Mouse (Mus musculus) cerebellum, adult 2 months (tissue): ENCODE data around the gene Nudt14. TPM values are rescaled to one million over a fixed set of nuclear protein-coding genes. Genes with fewer than 3 reads are reported as not detected.

Experiments used
- DNase-seq, 2 experiments: peaks; one replicate each; pipeline ENCODE4 v3.0.0; 2021
- H3K27ac ChIP-seq: fragments of 200-500 bp; 2 replicates; pipeline ENCODE4 v1.5.1; 2012; ENCODE audit warnings: low read length, control low read depth, inconsistent platforms; ENCODE audit not compliant: insufficient read depth
- H3K27me3 ChIP-seq: fragments of 200-500 bp; 2 replicates; pipeline ENCODE4 v1.6.1; 2012; ENCODE audit warnings: inconsistent platforms, mild to moderate bottlenecking, low read length, moderate library complexity; ENCODE audit not compliant: control insufficient read depth, insufficient read depth
- H3K4me1 ChIP-seq: fragments of 200-500 bp; 2 replicates; pipeline ENCODE4 v1.6.1; 2011; ENCODE audit warnings: low read length; ENCODE audit not compliant: control insufficient read depth, insufficient read depth
- H3K4me3 ChIP-seq: fragments of 200-500 bp; replicated peaks from 2 replicates; pipeline ENCODE3; 2011; ENCODE audit warnings: mild to moderate bottlenecking, low read depth, low read length, control low read depth; ENCODE audit not compliant: insufficient read depth
- CTCF ChIP-seq: fragments of 200-500 bp; IDR thresholded peaks from 2 replicates; pipeline ENCODE4 v1.5.1; 2011; ENCODE audit warnings: low read depth, mild to moderate bottlenecking, control low read depth, low read length, moderate library complexity, borderline replicate concordance; ENCODE audit not compliant: insufficient read depth
- POLR2A ChIP-seq: fragments of 200-500 bp; IDR thresholded peaks from 2 replicates; pipeline ENCODE4 v1.6.1; 2011; ENCODE audit warnings: low read length, control low read depth, borderline replicate concordance; ENCODE audit not compliant: insufficient read depth
- whole genome bisulfite sequencing: fragments of 180-500 bp; shearing (Covaris S2); methylation state at CpG from one replicate; pipeline ENCODE4 v1.1.7; 2018; 5-methylcytosine and 5-hydroxymethylcytosine counted together
- polyA plus RNA-seq: library from polyadenylated mRNA; depleted of rRNA; stranded (reverse); fragments of >200 nt; gene quantifications from 2 replicates; pipeline ENCODE4 v1.2.3, GENCODE M21; 2012; rRNA removed

The Nudt14 gene
- polyA plus RNA-seq, 1 experiment, result 23.8 TPM

- TF ChIP-seq CTCF (no peak), POLR2A (no peak)
- WGBS, result 56% methylated on average over 8 of the region's 8 CpGs
- Histone ChIP-seq H3K4me3 (no peak overlapping the region), H3K27ac (no peak overlapping the region), H3K27me3 (no peaks in the 10 kb centered on the region), H3K4me1 (no peaks in the 10 kb centered on the region)
- no peak for DNase-seq
Measured at GRCm38 (mm10) chr12:112903941-112904340, 38.0 kb downstream of the Nudt14 start.

- H3K27ac ChIP-seq, result no peak overlapping the region
- no peak for DNase-seq
- no peaks in the 10 kb centered on the region for H3K4me1 ChIP-seq
- H3K4me3 ChIP-seq, result no peak overlapping the region
- no peaks in the 10 kb centered on the region; the same call in 1 of the 2 replicates for H3K27me3 ChIP-seq
- TF ChIP-seq CTCF, result no peak
- no peak for TF ChIP-seq POLR2A
- WGBS, result 91% methylated on average over 9 of the region's 9 CpGs
Measured at GRCm38 (mm10) chr12:112900641-112901040, 41.3 kb downstream of the Nudt14 start.

- H3K27ac ChIP-seq, result no peak overlapping the region
Measured at GRCm38 (mm10) chr12:112898960-112899359, 43.0 kb downstream of the Nudt14 start.

GRCm38 (mm10) chr12:112898351-112898750 lies 43.6 kb downstream of the Nudt14 start:
- 62% methylated on average over 12 of the region's 12 CpGs for WGBS
- Histone ChIP-seq H3K4me3 (no peak overlapping the region), H3K27me3 (no peaks in the 10 kb centered on the region; the same call in 1 of the 2 replicates), H3K4me1 (no peaks in the 10 kb centered on the region), H3K27ac (no peak overlapping the region)
- TF ChIP-seq POLR2A, result no peak
- no peak for TF ChIP-seq CTCF
- no peak for DNase-seq

More at GRCm38 (mm10) chr12:112898960-112899359, 43.0 kb downstream of the Nudt14 start:
- H3K4me1 ChIP-seq, result no peaks in the 10 kb centered on the region
- H3K27me3 ChIP-seq, result no peaks in the 10 kb centered on the region; the same call in 1 of the 2 replicates
- no peak for DNase-seq
- 58% methylated on average over 4 of the region's 4 CpGs for WGBS
- no peak overlapping the region for H3K4me3 ChIP-seq
- TF ChIP-seq CTCF (no peak), POLR2A (no peak)

- Histone ChIP-seq H3K4me3 (no peak overlapping the region), H3K27ac (no peak overlapping the region), H3K4me1 (no peaks in the 10 kb centered on the region), H3K27me3 (no peaks in the 10 kb centered on the region; the same call in 1 of the 2 replicates)
- TF ChIP-seq POLR2A, result no peak
- TF ChIP-seq CTCF, result no peak
- 36% methylated on average over 16 of the region's 16 CpGs for WGBS
- DNase-seq, result no peak
Measured at GRCm38 (mm10) chr12:112897522-112898212, 44.3 kb downstream of the Nudt14 start.

- DNase-seq, result no peak
- no peak for TF ChIP-seq POLR2A
- TF ChIP-seq CTCF, result no peak
- H3K27me3 ChIP-seq, result no peaks in the 10 kb centered on the region; the same call in 1 of the 2 replicates
- WGBS, result 74% methylated on average over 4 of the region's 4 CpGs
- H3K27ac ChIP-seq, result no peak overlapping the region
- H3K4me1 ChIP-seq, result no peaks in the 10 kb centered on the region
- no peak overlapping the region for H3K4me3 ChIP-seq
Measured at GRCm38 (mm10) chr12:112894969-112895368, 47.0 kb downstream of the Nudt14 start.

GRCm38 (mm10) chr12:112894303-112894884 lies 47.5 kb downstream of the Nudt14 start:
- TF ChIP-seq CTCF, result no peak
- TF ChIP-seq POLR2A, result no peak
- H3K27me3 ChIP-seq, result no peaks in the 10 kb centered on the region; the same call in 1 of the 2 replicates
- no peak overlapping the region for H3K4me3 ChIP-seq
- 64% methylated on average over 11 of the region's 11 CpGs for WGBS
- no peaks in the 10 kb centered on the region for H3K4me1 ChIP-seq
- no peak overlapping the region for H3K27ac ChIP-seq
- no peak for DNase-seq

GRCm38 (mm10) chr12:112885465-112885864 lies 56.5 kb downstream of the Nudt14 start:
- Histone ChIP-seq H3K4me1 (peaks cover 8% of the 10 kb centered on the region), H3K27me3 (no peaks in the 10 kb centered on the region), H3K27ac (no peak overlapping the region), H3K4me3 (no peak overlapping the region)
- DNase-seq, result no peak
- TF ChIP-seq CTCF, result no peak
- TF ChIP-seq POLR2A, result no peak
- 86% methylated on average over 7 of the region's 7 CpGs for WGBS

Other genes with a start within 250 kb of the Nudt14 start
- gene Cep170b, start 221.7 kb downstream of the Nudt14 start, polyA plus RNA-seq, result 102 and 107 TPM in 2 replicates
- 6.7 and 7.8 TPM in 2 replicates for gene Pld4, start 181.5 kb downstream of the Nudt14 start, polyA plus RNA-seq
- gene Ahnak2, start 139.5 kb downstream of the Nudt14 start, polyA plus RNA-seq, result 11.0 and 14.7 TPM in 2 replicates
- gene Clba1, start 133.2 kb downstream of the Nudt14 start, polyA plus RNA-seq, result 6.5 and 7.6 TPM in 2 replicates
- 9.3 and 9.8 TPM in 2 replicates for gene Cdca4, start 112.7 kb downstream of the Nudt14 start, polyA plus RNA-seq
- 0.05 and 0.08 TPM in 2 replicates for gene Gpr132, start 73.9 kb downstream of the Nudt14 start, polyA plus RNA-seq
- 23.0 and 24.4 TPM in 2 replicates for gene Jag2, start 12.3 kb downstream of the Nudt14 start, polyA plus RNA-seq
- 61.6 and 68.6 TPM in 2 replicates for gene Btbd6, start 34.4 kb upstream of the Nudt14 start, polyA plus RNA-seq
- 52.0 and 52.4 TPM in 2 replicates for gene Brf1, start 58.6 kb upstream of the Nudt14 start, polyA plus RNA-seq
- 136 and 151 TPM in 2 replicates for gene Pacs2, start 72.4 kb upstream of the Nudt14 start, polyA plus RNA-seq
- 0.25 and 0.30 TPM in 2 replicates for gene Tex22, start 132.4 kb upstream of the Nudt14 start, polyA plus RNA-seq
- gene Mta1, start 156.2 kb upstream of the Nudt14 start, polyA plus RNA-seq, result 60.4 and 61.4 TPM in 2 replicates
- gene Crip2, start 198.1 kb upstream of the Nudt14 start, polyA plus RNA-seq, result 66.2 and 67.0 TPM in 2 replicates
- 44.5 and 55.5 TPM in 2 replicates for gene Crip1, start 204.2 kb upstream of the Nudt14 start, polyA plus RNA-seq
- 1.1 and 1.6 TPM in 2 replicates for gene Tedc1, start 214.3 kb upstream of the Nudt14 start, polyA plus RNA-seq
- gene Tmem121, start 243.8 kb upstream of the Nudt14 start, polyA plus RNA-seq, result 30.9 and 31.3 TPM in 2 replicates